Mouse (Mus musculus) neural tube, embryonic 13.5 days (tissue): ENCODE measurements at regions not wholly inside any gene's neighbourhood (a gene's known extent, or its start where the extent isn't known, plus 50 kb on each side); places are given as distances from the start of the nearest gene placed in this dataset.

Source experiments
- ATAC-seq: fragments of 200-750 bp; cut with Nextera tagmentation; 2 replicates; pipeline ENCODE4 v1.8.0; 2017; ENCODE audit warnings: low read depth, mild to moderate bottlenecking, moderate TSS enrichment, moderate library complexity
- H3K27ac ChIP-seq: fragments of 300-500 bp; sonication (generic); replicated peaks from 2 replicates; pipeline ENCODE4 v1.5.1; 2015; ENCODE audit warnings: moderate library complexity, mild to moderate bottlenecking, inconsistent platforms
- H3K27me3 ChIP-seq: fragments of 300-500 bp; sonication (generic); 2 replicates; pipeline ENCODE4 v1.6.1; 2015; ENCODE audit warnings: mild to moderate bottlenecking, inconsistent platforms
- H3K36me3 ChIP-seq: fragments of 300-500 bp; sonication (generic); 2 replicates; pipeline ENCODE4 v1.6.1; 2015; ENCODE audit warnings: mild to moderate bottlenecking, inconsistent platforms
- H3K4me1 ChIP-seq: fragments of 300-500 bp; sonication (generic); replicated peaks from 2 replicates; pipeline ENCODE4 v1.6.1; 2015; ENCODE audit warnings: inconsistent platforms
- H3K4me2 ChIP-seq: fragments of 300-500 bp; sonication (generic); 2 replicates; pipeline ENCODE4 v1.6.1; 2015; ENCODE audit warnings: inconsistent platforms, mild to moderate bottlenecking, moderate library complexity
- H3K4me3 ChIP-seq: fragments of 300-500 bp; sonication (generic); 2 replicates; pipeline ENCODE4 v1.5.1; 2015; ENCODE audit warnings: mild to moderate bottlenecking, inconsistent platforms
- H3K9ac ChIP-seq: fragments of 300-500 bp; sonication (generic); 2 replicates; pipeline ENCODE4 v1.6.1; 2015; ENCODE audit warnings: moderate library complexity, mild to moderate bottlenecking, inconsistent platforms
- H3K9me3 ChIP-seq: fragments of 300-500 bp; sonication (generic); 2 replicates; pipeline ENCODE4 v1.6.1; 2016; ENCODE audit warnings: inconsistent platforms
- WGBS: fragments of 180-500 bp; shearing (Covaris S2); methylation state at CpG from one replicate; pipeline ENCODE4 v1.1.7; 2015; 5-methylcytosine and 5-hydroxymethylcytosine counted together

- no peak overlapping the region for H3K9ac ChIP-seq
- 17% methylated on average over 6 of the region's 6 CpGs for WGBS
- no peak overlapping the region for H3K4me3 ChIP-seq
- H3K9me3 ChIP-seq: no peaks in the 10 kb centered on the region; the same call in 1 of the 2 replicates
- H3K4me1 ChIP-seq: peaks cover 35% of the 10 kb centered on the region
- 0 out of 2 replicates have a peak, but pooled peaks cover 2% of the 10 kb centered on the region for H3K27me3 ChIP-seq
- no peak overlapping the region for H3K4me2 ChIP-seq
- ATAC-seq: peak; percentile 84
- H3K36me3 ChIP-seq: no peaks in the 10 kb centered on the region
- H3K27ac ChIP-seq: peak overlapping the region; percentile 69
Observed at GRCm38 (mm10) chr1:43358191-43358590, 86.2 kb upstream of the Nck2 start.

GRCm38 (mm10) chr1:43359662-43360061 is 84.7 kb upstream of the Nck2 start:
- ATAC-seq: no peak
- Histone ChIP-seq H3K9me3 (no peaks in the 10 kb centered on the region; the same call in 1 of the 2 replicates), H3K27ac (no peak overlapping the region), H3K9ac (no peak overlapping the region), H3K4me1 (peaks cover 35% of the 10 kb centered on the region), H3K4me3 (no peak overlapping the region), H3K4me2 (no peak overlapping the region), H3K36me3 (no peaks in the 10 kb centered on the region), H3K27me3 (0 out of 2 replicates have a peak, but pooled peaks cover 2% of the 10 kb centered on the region)
- 72% methylated on average over 4 of the region's 4 CpGs for WGBS

- H3K27me3 ChIP-seq: 0 out of 2 replicates have a peak, but pooled peaks cover 2% of the 10 kb centered on the region
- H3K9ac ChIP-seq: no peak overlapping the region
- H3K9me3 ChIP-seq: no peaks in the 10 kb centered on the region
- WGBS: 13% methylated on average over 8 of the region's 8 CpGs
- 0 out of 2 replicates have a peak overlapping the region, but pooled peaks have one; percentile 18 for H3K4me2 ChIP-seq
- no peak overlapping the region for H3K27ac ChIP-seq
- H3K4me1 ChIP-seq: peaks cover 35% of the 10 kb centered on the region
- no peak overlapping the region for H3K4me3 ChIP-seq
- H3K36me3 ChIP-seq: no peaks in the 10 kb centered on the region
- ATAC-seq: no peak; the same call in 1 of the 2 replicates
Observed at GRCm38 (mm10) chr1:43360291-43360690, 84.1 kb upstream of the Nck2 start.

- Histone ChIP-seq H3K4me3 (no peak overlapping the region), H3K9me3 (no peaks in the 10 kb centered on the region), H3K27ac (no peak overlapping the region), H3K4me1 (peaks cover 35% of the 10 kb centered on the region), H3K4me2 (0 out of 2 replicates have a peak overlapping the region, but pooled peaks have one; percentile 18), H3K9ac (no peak overlapping the region), H3K36me3 (no peaks in the 10 kb centered on the region), H3K27me3 (0 out of 2 replicates have a peak, but pooled peaks cover 2% of the 10 kb centered on the region)
- ATAC-seq: peak; percentile 38; the same call in 1 of the 2 replicates
- WGBS: 7% methylated on average over 4 of the region's 4 CpGs
Observed at GRCm38 (mm10) chr1:43360741-43361140, 83.6 kb upstream of the Nck2 start.

GRCm38 (mm10) chr1:43361455-43361863 is 82.9 kb upstream of the Nck2 start:
- Histone ChIP-seq H3K9me3 (no peaks in the 10 kb centered on the region), H3K4me1 (peaks cover 35% of the 10 kb centered on the region), H3K9ac (no peak overlapping the region), H3K27ac (no peak overlapping the region), H3K27me3 (0 out of 2 replicates have a peak, but pooled peaks cover 2% of the 10 kb centered on the region), H3K4me3 (no peak overlapping the region), H3K36me3 (no peaks in the 10 kb centered on the region), H3K4me2 (no peak overlapping the region)
- 12% methylated on average over 3 of the region's 3 CpGs for whole genome bisulfite sequencing
- no peak for ATAC-seq

- Histone ChIP-seq H3K4me1 (peaks cover 35% of the 10 kb centered on the region), H3K27me3 (0 out of 2 replicates have a peak, but pooled peaks cover 2% of the 10 kb centered on the region), H3K36me3 (no peaks in the 10 kb centered on the region), H3K4me3 (no peak overlapping the region), H3K9ac (no peak overlapping the region), H3K27ac (no peak overlapping the region), H3K4me2 (no peak overlapping the region), H3K9me3 (no peaks in the 10 kb centered on the region)
- ATAC-seq: no peak
- 43% methylated on average over 5 of the region's 5 CpGs for WGBS
Observed at GRCm38 (mm10) chr1:43362136-43362535, 82.2 kb upstream of the Nck2 start.

GRCm38 (mm10) chr1:43363178-43363577 is 81.2 kb upstream of the Nck2 start:
- 0 out of 2 replicates have a peak, but pooled peaks cover 2% of the 10 kb centered on the region for H3K27me3 ChIP-seq
- no peak overlapping the region for H3K4me3 ChIP-seq
- H3K36me3 ChIP-seq: no peaks in the 10 kb centered on the region
- no peaks in the 10 kb centered on the region for H3K9me3 ChIP-seq
- no peak overlapping the region for H3K27ac ChIP-seq
- H3K4me1 ChIP-seq: peaks cover 34% of the 10 kb centered on the region
- no peak overlapping the region for H3K4me2 ChIP-seq
- 90% methylated on average over 4 of the region's 4 CpGs for WGBS
- ATAC-seq: no peak
- H3K9ac ChIP-seq: no peak overlapping the region

- 83% methylated on average over 2 of the region's 2 CpGs for WGBS
- Histone ChIP-seq H3K4me1 (peaks cover 5% of the 10 kb centered on the region), H3K36me3 (no peaks in the 10 kb centered on the region), H3K27ac (no peak overlapping the region), H3K9me3 (no peaks in the 10 kb centered on the region), H3K4me3 (no peak overlapping the region), H3K27me3 (0 out of 2 replicates have a peak, but pooled peaks cover 2% of the 10 kb centered on the region), H3K4me2 (no peak overlapping the region), H3K9ac (no peak overlapping the region)
- ATAC-seq: no peak
Observed at GRCm38 (mm10) chr1:43366433-43366832, 77.9 kb upstream of the Nck2 start.

- 92% methylated on average over 5 of the region's 5 CpGs for WGBS
- H3K4me3 ChIP-seq: no peak overlapping the region
- H3K36me3 ChIP-seq: no peaks in the 10 kb centered on the region
- no peak overlapping the region for H3K27ac ChIP-seq
- no peak for ATAC-seq
- no peak overlapping the region for H3K9ac ChIP-seq
- H3K9me3 ChIP-seq: no peaks in the 10 kb centered on the region
- H3K27me3 ChIP-seq: 0 out of 2 replicates have a peak, but pooled peaks cover 2% of the 10 kb centered on the region
- no peak overlapping the region for H3K4me2 ChIP-seq
- no peaks in the 10 kb centered on the region for H3K4me1 ChIP-seq
Observed at GRCm38 (mm10) chr1:43367151-43367895, 77.1 kb upstream of the Nck2 start.

- no peak for ATAC-seq
- H3K9ac ChIP-seq: no peak overlapping the region
- WGBS: 78% methylated on average over 1 of the region's 1 CpGs
Observed at GRCm38 (mm10) chr1:43371863-43372262, 72.5 kb upstream of the Nck2 start.

GRCm38 (mm10) chr1:43374946-43375345 is 69.4 kb upstream of the Nck2 start:
- 71% methylated on average over 5 of the region's 5 CpGs for WGBS
- Histone ChIP-seq H3K27me3 (no peaks in the 10 kb centered on the region), H3K4me3 (no peak overlapping the region)

More at GRCm38 (mm10) chr1:43371863-43372262, 72.5 kb upstream of the Nck2 start:
- Histone ChIP-seq H3K27me3 (no peaks in the 10 kb centered on the region), H3K4me1 (no peaks in the 10 kb centered on the region), H3K27ac (no peak overlapping the region), H3K36me3 (no peaks in the 10 kb centered on the region), H3K4me2 (no peak overlapping the region), H3K9me3 (no peaks in the 10 kb centered on the region), H3K4me3 (no peak overlapping the region)

GRCm38 (mm10) chr1:43375851-43376250 is 68.5 kb upstream of the Nck2 start:
- Histone ChIP-seq H3K9ac (no peak overlapping the region), H3K4me2 (no peak overlapping the region), H3K4me1 (no peaks in the 10 kb centered on the region), H3K27ac (no peak overlapping the region), H3K36me3 (no peaks in the 10 kb centered on the region), H3K4me3 (no peak overlapping the region), H3K9me3 (no peaks in the 10 kb centered on the region), H3K27me3 (no peaks in the 10 kb centered on the region)
- ATAC-seq: no peak
- WGBS: 95% methylated on average over 4 of the region's 4 CpGs

More at GRCm38 (mm10) chr1:43374946-43375345, 69.4 kb upstream of the Nck2 start:
- no peak for ATAC-seq
- no peaks in the 10 kb centered on the region for H3K9me3 ChIP-seq
- no peak overlapping the region for H3K4me2 ChIP-seq
- H3K9ac ChIP-seq: no peak overlapping the region
- H3K4me1 ChIP-seq: no peaks in the 10 kb centered on the region
- H3K36me3 ChIP-seq: no peaks in the 10 kb centered on the region
- no peak overlapping the region for H3K27ac ChIP-seq
